Comparison of ENCODE assay signal across 17 mouse cellular contexts in the genomic region with DNA sequence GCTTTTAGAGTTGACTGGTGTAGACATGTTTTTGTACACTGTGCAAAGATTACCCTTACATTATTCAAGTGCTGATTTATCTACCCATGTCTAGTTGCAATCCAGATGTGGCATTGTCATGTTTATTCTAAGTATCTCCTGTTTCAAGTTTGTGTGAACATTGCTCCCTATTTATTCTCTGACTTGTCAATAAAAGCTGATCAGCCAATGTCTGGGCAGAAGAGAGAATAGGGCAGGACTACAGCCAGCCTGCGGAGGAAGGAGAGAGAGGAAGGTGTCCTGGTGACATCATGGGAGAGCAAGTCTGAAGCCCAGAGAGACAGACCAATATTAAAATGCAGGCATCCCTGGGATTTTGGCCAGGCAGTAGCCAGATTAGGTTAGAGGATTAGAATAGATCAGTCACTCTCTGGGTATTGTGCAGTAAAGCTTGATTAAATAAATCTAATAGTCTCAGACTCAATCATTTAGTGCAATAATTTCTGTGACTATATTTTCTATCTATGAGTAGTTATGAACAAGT.
"Had no signal": no experiment of that assay in that cellular context is flagged by ENCODE, and none has a peak within 500 bp of the region (broad histone marks: within the 10 kb centered on the region; RNA-seq: fewer than 3 reads in every experiment).

No protein-coding gene starts in this region.

- H3K4me2 ChIP-seq: liver, embryonic 11.5 days; lung, embryonic 15.5 days; midbrain, embryonic 13.5 days; neural tube, embryonic 12.5 days; neural tube, embryonic 15.5 days had no signal

- H3K27ac ChIP-seq: layer of hippocampus, adult 2 months; liver, embryonic 14.5 days; lung, embryonic 15.5 days; midbrain, embryonic 13.5 days; neural tube, embryonic 12.5 days; neural tube, embryonic 15.5 days had no signal

- H3K4me3 ChIP-seq: layer of hippocampus, adult 2 months; lung, embryonic 15.5 days; midbrain, embryonic 13.5 days; neural tube, embryonic 12.5 days; neural tube, embryonic 15.5 days had no signal

- DNase-seq: kidney, adult 18-20 months; kidney, adult 9 months; kidney, postnatal 14 days; kidney, postnatal 4 days; layer of hippocampus, adult 9-11 months; lung, adult 18-20 months; lung, postnatal 10 days; lung, postnatal 36 days; thymus, adult 18-20 months; thymus, postnatal 36 days had no signal

- H3K9me3 ChIP-seq: lung, embryonic 15.5 days; midbrain, embryonic 13.5 days; neural tube, embryonic 12.5 days; neural tube, embryonic 15.5 days had no signal

- H3K27me3 ChIP-seq: lung, embryonic 15.5 days; midbrain, embryonic 13.5 days; neural tube, embryonic 12.5 days; neural tube, embryonic 15.5 days had no signal

- H3K9ac ChIP-seq: liver, embryonic 14.5 days; lung, embryonic 15.5 days; midbrain, embryonic 13.5 days; neural tube, embryonic 12.5 days; neural tube, embryonic 15.5 days had no signal

- ATAC-seq: midbrain, embryonic 13.5 days had no signal
